ENCODE assay signal across 8 mouse cellular contexts in the genomic region with DNA sequence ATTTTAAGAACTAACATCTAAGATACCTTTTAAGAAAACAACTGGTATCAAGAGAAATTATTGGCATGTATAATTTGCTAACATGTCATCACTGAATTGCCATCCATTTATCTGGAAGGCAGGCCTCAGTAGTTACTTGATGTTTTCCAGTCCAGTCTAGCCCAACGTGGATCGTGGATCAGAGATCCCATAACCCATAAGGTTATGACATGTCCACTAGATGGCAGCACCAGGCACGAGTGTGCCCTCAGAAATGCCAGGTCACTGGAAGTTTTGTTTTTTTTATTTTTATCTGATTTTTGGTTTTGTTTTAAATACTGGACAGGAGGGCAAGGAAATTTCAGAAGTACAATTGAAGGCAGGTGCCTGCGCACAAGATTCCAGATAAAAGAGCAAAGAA.
DNase-seq lines count a peak whose midpoint lies in the region; ATAC-seq lines count a peak whose summit lies in the region.

No protein-coding gene starts in this region.

- DNase-seq in cerebellum, adult 18-20 months = peak; percentile 19 to 28
- DNase-seq in right cerebral cortex, adult 18-20 months = peak; percentile 8
- no peak for DNase-seq in right cerebral cortex, postnatal 25 days
- DNase-seq in cerebellum, adult 9-10 months = peak; percentile 8
- peak; percentile 68 for DNase-seq in heart, postnatal 4 days
- DNase-seq in lung, postnatal 10 days = peak; percentile 79
- peak; percentile 5 for DNase-seq in spleen, adult 12 weeks (ENCODE audit: low spot score)

- no peak for ATAC-seq in cerebellum, adult (ENCODE audit: insufficient number of reproducible peaks, low FRiP score, low TSS enrichment)
